Mouse (Mus musculus) lung, postnatal 4 days (tissue): ENCODE results near the gene Ephx1.
"Not testable (repeated sequence)": the region's sequence is repeated elsewhere in the genome, so short reads cannot be mapped to it uniquely, and the experiment has no call there.

ENCODE experiments used
- DNase-seq, 2 experiments: peaks; one replicate each; pipeline ENCODE4 v3.0.0; 2021

Gene Ephx1

GRCm38 (mm10) chr1:181013446-181013845 is 7.3 kb downstream of the Ephx1 start:
- DNase-seq = no peak

- no peak for DNase-seq
These were observed 8.3 kb downstream of the Ephx1 start for GRCm38 (mm10) chr1:181012416-181012815.

- no peak for DNase-seq
These were observed 9.1 kb downstream of the Ephx1 start for GRCm38 (mm10) chr1:181011601-181012000.

- no peak for DNase-seq
These were observed 10.4 kb downstream of the Ephx1 start for GRCm38 (mm10) chr1:181010171-181010932.

- peak; percentile 49 to 66 for DNase-seq
These were observed 10.9 kb downstream of the Ephx1 start for GRCm38 (mm10) chr1:181009754-181010153.

GRCm38 (mm10) chr1:181009011-181009590 is 11.6 kb downstream of the Ephx1 start:
- DNase-seq = no peak

- DNase-seq = peak; percentile 34 to 61
These were observed 12.4 kb downstream of the Ephx1 start for GRCm38 (mm10) chr1:181008266-181008665.

GRCm38 (mm10) chr1:181007831-181008230 is 12.9 kb downstream of the Ephx1 start:
- DNase-seq = no peak

- no peak for DNase-seq
These were observed 15.4 kb downstream of the Ephx1 start for GRCm38 (mm10) chr1:181005331-181005730.

GRCm38 (mm10) chr1:181003790-181004189 is 16.9 kb downstream of the Ephx1 start:
- DNase-seq = no peak

- DNase-seq = no peak
These were observed 19.1 kb downstream of the Ephx1 start for GRCm38 (mm10) chr1:181001621-181002020.

- DNase-seq = no peak
These were observed 19.5 kb downstream of the Ephx1 start for GRCm38 (mm10) chr1:181001217-181001616.

GRCm38 (mm10) chr1:181000501-181001092 is 20.1 kb downstream of the Ephx1 start:
- no peak for DNase-seq

GRCm38 (mm10) chr1:180992142-180992541 is 28.6 kb downstream of the Ephx1 start:
- peak in 1 of 2 experiments; percentile 46 for DNase-seq

GRCm38 (mm10) chr1:180990671-180991070 is 30.0 kb downstream of the Ephx1 start:
- DNase-seq = no peak

- peak; percentile 67 to 82 for DNase-seq
These were observed 32.9 kb downstream of the Ephx1 start for GRCm38 (mm10) chr1:180987759-180988158.

- DNase-seq = no peak
These were observed 34.0 kb downstream of the Ephx1 start for GRCm38 (mm10) chr1:180986701-180987100.

- not testable (repeated sequence) for DNase-seq
These were observed 39.2 kb downstream of the Ephx1 start for GRCm38 (mm10) chr1:180981298-180982046.

- DNase-seq = no peak
These were observed 40.2 kb downstream of the Ephx1 start for GRCm38 (mm10) chr1:180980464-180980863.

GRCm38 (mm10) chr1:180979484-180980251 is 41.0 kb downstream of the Ephx1 start:
- DNase-seq = no peak

GRCm38 (mm10) chr1:180976110-180976679 is 44.5 kb downstream of the Ephx1 start:
- DNase-seq = peak in 1 of 2 experiments; percentile 57

- peak in 1 of 2 experiments; percentile 55 for DNase-seq
These were observed 46.5 kb downstream of the Ephx1 start for GRCm38 (mm10) chr1:180974126-180974746.
